Mouse (Mus musculus) liver, embryonic 15.5 days (tissue): ENCODE data around the gene Lin28a. TPM values are rescaled to one million over a fixed set of nuclear protein-coding genes. Genes with fewer than 3 reads are reported as not detected.

Source experiments
- polyA plus RNA-seq: library from polyadenylated mRNA; unstranded; fragments of >200 nt; fragmentation: Nextera tagmentation; extraction: Ambion mirVana; gene quantifications from 2 replicates; pipeline ENCODE4 v1.2.1, GENCODE M21; 2015

The Lin28a gene
- polyA plus RNA-seq, 1 experiment from 2014 or later: 1.5 TPM

Other genes starting within 250 kb of the Lin28a start
- 68.0 and 77.2 TPM in 2 replicates for gene Rps6ka1, start 131.0 kb downstream of the Lin28a start, polyA plus RNA-seq
- 509 and 615 TPM in 2 replicates for gene Hmgn2, start 50.2 kb downstream of the Lin28a start, polyA plus RNA-seq
- gene Dhdds, start 17.9 kb downstream of the Lin28a start, polyA plus RNA-seq: 17.1 and 17.5 TPM in 2 replicates
- not detected in 2 replicates for gene Zfp683, start 35.0 kb upstream of the Lin28a start, polyA plus RNA-seq
- gene Crybg2, start 42.0 kb upstream of the Lin28a start, polyA plus RNA-seq: 0.59 TPM in 1 of 2 replicates, not detected in the other
- gene Cd52, start 76.2 kb upstream of the Lin28a start, polyA plus RNA-seq: 47.4 and 51.5 TPM in 2 replicates
- gene Ubxn11, start 83.7 kb upstream of the Lin28a start, polyA plus RNA-seq: 1.8 and 2.1 TPM in 2 replicates
- gene Sh3bgrl3, start 109.9 kb upstream of the Lin28a start, polyA plus RNA-seq: 151 and 166 TPM in 2 replicates
- gene Cep85, start 168.3 kb upstream of the Lin28a start, polyA plus RNA-seq: 37.0 and 37.6 TPM in 2 replicates
- not detected in 2 replicates for gene Gm7534, start 184.2 kb upstream of the Lin28a start, polyA plus RNA-seq
- gene Catsper4, start 208.5 kb upstream of the Lin28a start, polyA plus RNA-seq: not detected in 2 replicates
- 0.10 TPM in 2 replicates for gene Cnksr1, start 219.6 kb upstream of the Lin28a start, polyA plus RNA-seq
- 0.16 TPM in 1 of 2 replicates, not detected in the other for gene E130218I03Rik, start 224.8 kb upstream of the Lin28a start, polyA plus RNA-seq
- gene Zfp593, start 226.8 kb upstream of the Lin28a start, polyA plus RNA-seq: 5.4 and 5.8 TPM in 2 replicates
- gene Gm30191, start 228.1 kb upstream of the Lin28a start, polyA plus RNA-seq: not detected in 2 replicates
- gene Grrp1, start 235.3 kb upstream of the Lin28a start, polyA plus RNA-seq: 0.46 and 1.0 TPM in 2 replicates